Mouse (Mus musculus) adrenal gland, postnatal 0 days (tissue): ENCODE data around the gene Psme1. TPM values are rescaled to one million over a fixed set of nuclear protein-coding genes. Genes with fewer than 3 reads are reported as not detected.

Source experiments
- polyA plus RNA-seq: library from polyadenylated mRNA; unstranded; fragments of >200 nt; fragmentation: Nextera tagmentation; extraction: Ambion mirVana; gene quantifications from 2 replicates; pipeline ENCODE4 v1.2.1, GENCODE M21; 2015

Gene Psme1
- 226 and 323 TPM in 2 replicates for polyA plus RNA-seq

DNA sequence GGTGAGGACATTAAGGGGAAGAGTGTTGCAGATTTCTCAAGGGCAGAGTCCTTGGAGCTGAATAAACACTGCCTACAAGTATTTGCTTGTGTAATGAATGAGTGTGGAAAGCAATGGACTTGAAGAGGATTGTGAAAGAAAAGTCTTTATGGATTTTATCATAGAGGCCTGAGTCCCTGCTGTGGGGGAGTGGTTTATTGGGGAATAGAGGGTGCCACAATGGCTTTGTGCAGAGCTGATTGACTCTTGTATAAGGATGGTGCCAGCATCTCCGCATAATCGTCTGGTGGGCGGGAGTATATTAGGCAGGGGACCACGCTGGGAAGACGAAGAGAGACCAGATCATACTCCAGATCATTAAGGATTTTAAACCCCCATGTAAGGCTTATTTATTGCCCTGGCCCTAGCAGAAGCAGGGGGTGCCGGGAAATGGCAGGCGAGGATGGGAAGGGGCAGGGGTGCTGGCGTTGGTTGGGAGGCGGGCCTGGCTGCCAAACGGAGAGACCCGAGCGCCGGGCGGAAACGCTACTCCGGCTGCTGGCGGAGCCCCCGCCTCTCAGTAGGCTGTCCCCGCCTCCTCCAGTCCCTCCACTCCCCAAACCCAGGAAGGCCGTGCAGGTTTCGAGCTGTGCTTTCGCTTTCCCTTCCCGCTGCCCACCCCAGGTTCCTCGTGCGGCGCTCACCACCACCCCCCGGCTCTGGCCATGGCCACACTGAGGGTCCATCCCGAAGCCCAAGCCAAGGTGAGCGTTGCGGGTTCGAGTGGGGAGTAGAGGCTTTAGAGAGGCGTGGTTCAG lies at the start of gene Psme1:
Gene Psme1 (plus strand): TSS at position 253 of the 797 bp plus-strand sequence.

GRCm38 (mm10) chr14:55540067-55540786 lies 37.7 kb upstream of the Psme1 start, which contains the start of gene Pck2:
Gene Pck2, plus strand, starts transcription at chr14:55540266.

DNA sequence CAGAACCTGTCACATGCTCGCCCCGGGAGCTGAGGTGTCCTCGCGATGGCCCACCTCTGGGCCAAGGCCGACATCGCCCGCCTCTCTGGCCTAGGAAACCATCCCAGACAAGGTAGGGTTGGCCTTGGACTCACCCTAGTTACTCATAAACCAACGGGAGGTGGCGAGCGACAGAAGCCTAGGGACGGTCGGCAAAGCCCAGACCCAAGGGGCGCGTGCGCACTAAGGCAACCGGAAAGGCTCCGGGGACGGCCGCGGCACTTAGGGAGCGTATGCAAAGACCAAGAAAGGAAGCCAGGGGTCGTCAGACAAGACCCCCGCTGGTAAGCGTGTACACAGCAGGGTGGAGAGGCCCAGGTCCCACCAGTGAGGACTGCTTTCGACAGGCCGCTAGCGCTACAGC lies 18.1 kb upstream of the Psme1 start, which contains the start of gene Dcaf11:
Gene Dcaf11 (plus strand): TSS at position 208 of the 403 bp plus-strand sequence.

DNA sequence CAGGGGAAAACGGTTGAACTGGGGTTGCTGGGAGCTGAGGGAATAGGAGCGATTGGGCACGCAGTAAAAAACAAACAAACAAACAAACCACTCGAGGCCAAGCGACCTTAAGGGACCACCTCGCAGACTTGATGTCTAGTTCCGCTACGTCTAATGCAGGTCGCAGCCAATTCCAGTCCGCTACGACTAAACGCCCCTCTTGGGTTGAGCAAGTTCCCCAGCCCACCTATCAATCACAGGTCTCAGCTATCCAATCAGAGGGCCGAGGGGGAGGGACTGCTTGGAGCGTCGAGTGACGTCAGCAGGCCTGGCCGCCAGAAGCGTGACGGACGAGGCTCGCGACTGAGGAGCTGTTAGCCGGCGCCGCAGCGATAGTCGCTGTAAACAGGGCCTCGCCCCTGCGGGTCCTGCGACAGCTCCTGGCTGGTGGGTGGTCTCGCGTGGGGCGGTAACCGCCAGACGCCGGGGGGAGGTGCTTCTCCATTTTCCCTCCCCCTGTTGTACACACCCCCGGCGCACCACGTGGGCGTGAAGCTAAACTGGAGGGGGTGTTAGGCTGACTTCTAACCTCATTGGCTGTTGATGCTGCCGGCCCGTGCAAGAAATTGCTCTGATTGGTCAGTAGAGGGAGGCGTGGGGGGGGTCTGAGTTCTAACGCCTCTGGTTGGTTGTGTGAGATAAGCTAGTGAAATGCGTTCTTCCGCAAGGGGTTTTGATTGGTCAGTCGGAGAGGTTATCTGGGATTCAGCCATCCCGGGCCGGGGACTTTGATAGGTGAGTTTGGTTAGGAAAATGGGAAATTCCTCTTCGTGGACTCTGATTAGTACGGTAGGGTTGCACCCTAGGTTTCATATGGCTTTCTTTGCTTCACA lies 17.5 kb upstream of the Psme1 start, which contains the start of gene A730061H03Rik:
Gene A730061H03Rik (minus strand): TSS at position 205 of the 872 bp plus-strand sequence.

GRCm38 (mm10) chr14:55575302-55575701 lies 2.6 kb upstream of the Psme1 start, which contains the start of gene Fitm1:
Gene Fitm1, plus strand, starts transcription at chr14:55575617.

GRCm38 (mm10) chr14:55584702-55585565 lies 7.0 kb downstream of the Psme1 start, which contains the start of gene Emc9:
Gene Emc9, minus strand, starts transcription at chr14:55585302.

DNA sequence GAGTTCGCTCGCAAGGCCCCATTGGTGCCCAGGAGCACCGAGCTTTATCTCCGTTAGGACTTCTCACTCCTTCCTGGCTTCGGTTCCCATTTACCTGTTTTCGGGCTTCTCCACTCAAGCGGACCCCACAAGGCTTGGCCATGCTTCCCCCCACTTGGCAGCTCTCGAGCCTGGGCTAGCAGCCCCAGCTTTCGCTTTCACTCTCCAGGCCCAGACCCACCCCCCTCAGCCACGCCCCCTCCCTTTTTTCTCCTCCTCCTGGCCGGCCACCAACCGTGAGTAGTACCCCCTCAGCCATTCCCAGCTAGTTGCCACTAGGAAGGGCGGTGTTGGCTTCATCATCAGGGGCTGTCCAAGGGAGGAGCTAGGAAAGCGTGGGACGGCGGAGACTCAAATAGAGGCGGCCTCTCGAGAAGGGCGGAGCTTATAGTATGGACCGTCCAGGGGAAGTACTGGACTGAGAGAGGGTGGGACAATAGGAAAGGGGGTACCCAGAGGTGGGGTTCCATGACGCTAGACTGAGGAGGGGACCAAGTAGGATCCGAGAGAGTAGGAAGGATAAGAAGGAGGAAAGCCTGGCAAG lies 12.9 kb downstream of the Psme1 start, which contains the start of gene Psme2:
Gene Psme2 (minus strand): TSS at position 366 of the 583 bp plus-strand sequence.

DNA sequence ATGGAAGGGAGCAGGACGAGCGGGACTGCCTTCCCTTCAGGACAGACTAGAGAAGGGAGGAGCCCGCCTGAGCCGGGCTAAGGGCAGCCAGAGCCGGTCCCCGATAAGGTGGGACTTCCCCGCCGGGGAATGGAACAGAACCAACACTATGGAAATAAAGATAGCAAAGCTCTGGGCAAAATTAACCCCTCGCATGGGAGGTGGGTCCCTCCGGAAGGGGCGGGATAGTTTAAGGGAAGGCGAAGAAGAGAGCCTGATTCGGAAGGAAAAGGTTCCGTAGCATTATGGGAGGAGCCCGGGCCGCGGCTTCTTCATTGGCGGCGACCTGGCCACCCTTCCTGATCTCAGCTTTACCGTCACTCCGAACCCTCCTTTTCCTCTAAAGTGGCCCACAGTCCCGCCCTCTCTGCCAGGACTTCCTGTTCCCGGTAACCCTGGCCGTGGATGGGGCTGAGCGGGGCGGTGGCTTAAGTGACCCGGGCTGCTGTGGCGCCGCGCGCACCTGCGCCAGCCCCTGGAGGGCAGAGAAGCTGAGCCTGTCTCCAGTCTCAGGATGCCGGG lies 13.5 kb downstream of the Psme1 start, which contains the start of gene Rnf31:
Gene Rnf31 (plus strand): TSS at position 378 of the 561 bp plus-strand sequence.

GRCm38 (mm10) chr14:55603271-55603632 lies 25.3 kb downstream of the Psme1 start, which contains the start of gene Irf9:
Gene Irf9, plus strand, starts transcription at chr14:55603571.

GRCm38 (mm10) chr14:55617822-55618221 lies 39.9 kb downstream of the Psme1 start, which contains the start of gene Rec8:
Gene Rec8, plus strand, starts transcription at chr14:55618037.

Other genes with a start within 250 kb of the Psme1 start
- 61.9 and 83.5 TPM in 2 replicates for gene Dhrs4, start 99.4 kb upstream of the Psme1 start, polyA plus RNA-seq
- gene Carmil3, start 87.5 kb upstream of the Psme1 start, polyA plus RNA-seq = 3.2 and 4.5 TPM in 2 replicates
- gene Cpne6, start 67.7 kb upstream of the Psme1 start, polyA plus RNA-seq = 0.16 and 0.63 TPM in 2 replicates
- gene Nrl, start 53.1 kb upstream of the Psme1 start, polyA plus RNA-seq = 0.06 TPM in 1 of 2 replicates, not detected in the other
- gene Pck2, start 37.9 kb upstream of the Psme1 start, polyA plus RNA-seq = 35.7 and 43.6 TPM in 2 replicates
- 50.2 and 81.0 TPM in 2 replicates for gene Dcaf11, start 18.1 kb upstream of the Psme1 start, polyA plus RNA-seq
- gene A730061H03Rik, start 17.7 kb upstream of the Psme1 start, polyA plus RNA-seq = 1.6 and 4.3 TPM in 2 replicates
- 1.1 and 1.3 TPM in 2 replicates for gene Fitm1, start 2.5 kb upstream of the Psme1 start, polyA plus RNA-seq
- 55.0 and 57.8 TPM in 2 replicates for gene Emc9, start 7.2 kb downstream of the Psme1 start, polyA plus RNA-seq
- 549 and 603 TPM in 2 replicates for gene Psme2, start 13.0 kb downstream of the Psme1 start, polyA plus RNA-seq
- 9.6 and 12.4 TPM in 2 replicates for gene Rnf31, start 13.6 kb downstream of the Psme1 start, polyA plus RNA-seq
- 20.9 and 26.1 TPM in 2 replicates for gene Irf9, start 25.4 kb downstream of the Psme1 start, polyA plus RNA-seq
- gene Rec8, start 39.9 kb downstream of the Psme1 start, polyA plus RNA-seq = 6.8 and 9.0 TPM in 2 replicates
- gene Ipo4, start 57.8 kb downstream of the Psme1 start, polyA plus RNA-seq = 41.9 and 52.7 TPM in 2 replicates
- 1.0 and 3.3 TPM in 2 replicates for gene Gm49378, start 59.8 kb downstream of the Psme1 start, polyA plus RNA-seq
- 65.2 and 103 TPM in 2 replicates for gene Tm9sf1, start 65.7 kb downstream of the Psme1 start, polyA plus RNA-seq
- 0.77 and 0.95 TPM in 2 replicates for gene Tssk4, start 72.1 kb downstream of the Psme1 start, polyA plus RNA-seq
- gene Mdp1, start 82.4 kb downstream of the Psme1 start, polyA plus RNA-seq = 63.2 and 95.3 TPM in 2 replicates
- gene Gmpr2, start 93.8 kb downstream of the Psme1 start, polyA plus RNA-seq = 30.6 and 43.5 TPM in 2 replicates
- gene Nedd8, start 94.0 kb downstream of the Psme1 start, polyA plus RNA-seq = 635 and 779 TPM in 2 replicates
- 16.5 and 25.7 TPM in 2 replicates for gene Tinf2, start 103.7 kb downstream of the Psme1 start, polyA plus RNA-seq
- 0.47 and 1.2 TPM in 2 replicates for gene Tgm1, start 135.8 kb downstream of the Psme1 start, polyA plus RNA-seq
- 15.1 and 23.2 TPM in 2 replicates for gene Rabggta, start 144.1 kb downstream of the Psme1 start, polyA plus RNA-seq
- gene Dhrs1, start 167.6 kb downstream of the Psme1 start, polyA plus RNA-seq = 69.6 and 82.1 TPM in 2 replicates
- 14.2 and 22.9 TPM in 2 replicates for gene Nop9, start 167.6 kb downstream of the Psme1 start, polyA plus RNA-seq
- gene Cideb, start 180.3 kb downstream of the Psme1 start, polyA plus RNA-seq = 2.3 and 3.7 TPM in 2 replicates
- 0.11 and 0.75 TPM in 2 replicates for gene Ltb4r2, start 183.3 kb downstream of the Psme1 start, polyA plus RNA-seq
- 1.4 and 1.9 TPM in 2 replicates for gene Ltb4r1, start 187.8 kb downstream of the Psme1 start, polyA plus RNA-seq
- gene Adcy4, start 206.0 kb downstream of the Psme1 start, polyA plus RNA-seq = 3.7 and 4.4 TPM in 2 replicates
- 9.4 and 11.5 TPM in 2 replicates for gene Ripk3, start 210.7 kb downstream of the Psme1 start, polyA plus RNA-seq
- 12.6 and 13.1 TPM in 2 replicates for gene Nfatc4, start 245.0 kb downstream of the Psme1 start, polyA plus RNA-seq